Mouse (Mus musculus) G1E (cell line): Measurements from ENCODE around the gene 1110004F10Rik.

Experiments
- CTCF ChIP-seq: IDR thresholded peaks from 2 replicates; pipeline ENCODE4 v1.5.1; 2012; ENCODE audit warnings: low read depth, low read length, inconsistent platforms, mixed read lengths
- GATA1 ChIP-seq: IDR thresholded peaks from 2 replicates; pipeline ENCODE4 v1.6.1; 2012; ENCODE audit warnings: borderline replicate concordance, low read length, inconsistent platforms, mixed read lengths
- POLR2AphosphoS5 ChIP-seq: IDR thresholded peaks from 2 replicates; pipeline ENCODE4 v1.6.1; 2012; ENCODE audit warnings: low read depth, low read length, inconsistent platforms; ENCODE audit not compliant: insufficient replicate concordance
- TAL1 ChIP-seq: conservative IDR thresholded peaks from 2 replicates; pipeline ENCODE4 v1.6.1; 2012; ENCODE audit warnings: low read depth, low read length, inconsistent platforms, mixed read lengths

DNA sequence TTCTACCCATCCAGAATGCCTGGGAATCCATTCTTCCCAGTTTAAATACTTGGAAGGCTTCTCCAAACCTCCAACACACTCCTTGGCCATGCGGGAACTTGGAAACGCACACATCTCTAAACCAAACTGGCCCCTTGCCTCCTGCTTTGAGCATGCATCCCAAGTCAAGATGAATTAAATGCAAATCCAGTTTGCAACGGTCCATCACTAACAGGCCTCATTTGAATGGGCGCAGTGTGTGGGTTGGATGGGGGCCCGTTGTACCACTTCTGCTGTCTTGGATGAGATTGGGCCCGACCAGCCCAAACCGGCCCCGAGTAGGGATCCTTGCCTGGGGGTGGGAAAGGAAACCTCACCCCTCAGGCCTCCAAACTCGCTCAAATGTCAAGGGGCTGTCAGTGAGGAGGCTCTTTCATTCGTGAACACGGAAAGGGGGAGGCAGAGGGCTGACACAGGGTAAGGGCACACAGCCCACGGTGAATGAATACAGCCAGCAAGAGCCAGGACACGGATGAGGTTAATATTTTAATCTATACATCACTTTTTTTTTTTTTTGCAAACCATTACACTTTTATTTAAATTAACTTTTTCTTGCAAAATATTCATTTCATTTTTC is 83.9 kb downstream of the 1110004F10Rik start:
- no peak for TF ChIP-seq CTCF
- TF ChIP-seq TAL1 = no peak
- no peak for TF ChIP-seq GATA1
- TF ChIP-seq POLR2AphosphoS5 = no peak
